Mouse (Mus musculus) heart, embryonic 14.5 days (tissue): ENCODE data around the gene Zfp39. TPM values are rescaled to one million over a fixed set of nuclear protein-coding genes. Genes with fewer than 3 reads are reported as not detected.

ENCODE experiments used
- ATAC-seq: fragments of 200-750 bp; cut with Nextera tagmentation; 2 replicates; pipeline ENCODE4 v1.8.0; 2017; ENCODE audit warnings: low read depth, moderate TSS enrichment; ENCODE audit not compliant: insufficient number of reproducible peaks, insufficient read depth, low FRiP score
- H3K27ac ChIP-seq, 2 experiments: fragments of 200-500 bp in 1 of 2; fragments of 300-500 bp in 1 of 2; sonication (generic) in 1 of 2; replicated peaks in 1 of 2; 2 replicates each; pipeline ENCODE4 v1.5.1; 2012 to 2014; ENCODE audit warnings: low read depth in 2 of 2, low read length in 2 of 2, control low read depth in 1 of 2, mild to moderate bottlenecking in 1 of 2, mixed read lengths in 1 of 2; ENCODE audit not compliant: control insufficient read depth in 1 of 2, insufficient read depth in 1 of 2
- H3K27me3 ChIP-seq: fragments of 300-500 bp; sonication (generic); 2 replicates; pipeline ENCODE4 v1.6.1; 2014; ENCODE audit warnings: mild to moderate bottlenecking, low read length, control low read depth; ENCODE audit not compliant: control insufficient read depth, insufficient read depth
- H3K36me3 ChIP-seq: fragments of 300-500 bp; sonication (generic); 2 replicates; pipeline ENCODE4 v1.6.1; 2014; ENCODE audit warnings: mild to moderate bottlenecking, control low read depth, low read length, mixed read lengths; ENCODE audit not compliant: control insufficient read depth, insufficient read depth
- H3K4me1 ChIP-seq, 2 experiments: fragments of 200-500 bp in 1 of 2; fragments of 300-500 bp in 1 of 2; sonication (generic) in 1 of 2; 2 replicates each; pipeline ENCODE4 v1.6.1; 2012 to 2014; ENCODE audit warnings: low read length in 2 of 2, control low read depth in 1 of 2, mixed read lengths in 1 of 2; ENCODE audit not compliant: control insufficient read depth in 2 of 2, insufficient read depth in 2 of 2
- H3K4me2 ChIP-seq: fragments of 300-500 bp; sonication (generic); 2 replicates; pipeline ENCODE4 v1.6.1; 2014; ENCODE audit warnings: mild to moderate bottlenecking, low read length
- H3K4me3 ChIP-seq, 2 experiments: fragments of 200-500 bp in 1 of 2; fragments of 300-500 bp in 1 of 2; sonication (generic) in 1 of 2; 2 replicates each; pipeline ENCODE4 v1.5.1; 2012 to 2014; ENCODE audit warnings: low read length in 2 of 2, mild to moderate bottlenecking in 2 of 2, control low read depth in 1 of 2, low read depth in 1 of 2, moderate library complexity in 1 of 2; ENCODE audit not compliant: control insufficient read depth in 1 of 2, insufficient read depth in 1 of 2
- H3K9ac ChIP-seq: fragments of 300-500 bp; sonication (generic); 2 replicates; pipeline ENCODE4 v1.6.1; 2014; ENCODE audit warnings: mild to moderate bottlenecking, low read length
- H3K9me3 ChIP-seq: fragments of 300-500 bp; sonication (generic); 2 replicates; pipeline ENCODE4 v1.6.1; 2016; ENCODE audit warnings: low read length, control low read depth; ENCODE audit not compliant: control insufficient read depth
- WGBS: fragments of 180-500 bp; shearing (Covaris S2); extraction: QIAGEN DNeasy Blood & Tissue Kit; methylation state at CpG from one replicate; pipeline ENCODE4 v1.1.7; 2014; 5-methylcytosine and 5-hydroxymethylcytosine counted together
- polyA plus RNA-seq: library from polyadenylated mRNA; unstranded; fragments of >200 nt; fragmentation: Nextera tagmentation; extraction: Ambion mirVana; gene quantifications from 2 replicates; pipeline ENCODE4 v1.2.1, GENCODE M21; 2014

Zfp39 gene
- polyA plus RNA-seq, 1 experiment from 2014 or later = 5.3 TPM

GRCm38 (mm10) chr11:58917745-58918366, 13.8 kb upstream of the Zfp39 start, which contains the start of gene Btnl10:
Btnl10 (plus strand) TSS chr11:58917908.
- no peaks in the 10 kb centered on the region for H3K27me3 ChIP-seq
- no peak for ATAC-seq
- H3K4me2 ChIP-seq = no peak within 1 kb of the TSS
- no peaks in the 10 kb centered on the region for H3K36me3 ChIP-seq
- H3K9ac ChIP-seq = no peak within 1 kb of the TSS
- WGBS = 72% methylated on average over 12 of the region's 12 CpGs
- H3K4me1 ChIP-seq = peaks cover 3 to 7% of the 10 kb centered on the region in 2 experiments; a peak in 2 of 4 replicates
- no peak within 1 kb of the TSS for H3K27ac ChIP-seq
- no peaks in the 10 kb centered on the region for H3K9me3 ChIP-seq
- H3K4me3 ChIP-seq = no peak within 1 kb of the TSS

DNA sequence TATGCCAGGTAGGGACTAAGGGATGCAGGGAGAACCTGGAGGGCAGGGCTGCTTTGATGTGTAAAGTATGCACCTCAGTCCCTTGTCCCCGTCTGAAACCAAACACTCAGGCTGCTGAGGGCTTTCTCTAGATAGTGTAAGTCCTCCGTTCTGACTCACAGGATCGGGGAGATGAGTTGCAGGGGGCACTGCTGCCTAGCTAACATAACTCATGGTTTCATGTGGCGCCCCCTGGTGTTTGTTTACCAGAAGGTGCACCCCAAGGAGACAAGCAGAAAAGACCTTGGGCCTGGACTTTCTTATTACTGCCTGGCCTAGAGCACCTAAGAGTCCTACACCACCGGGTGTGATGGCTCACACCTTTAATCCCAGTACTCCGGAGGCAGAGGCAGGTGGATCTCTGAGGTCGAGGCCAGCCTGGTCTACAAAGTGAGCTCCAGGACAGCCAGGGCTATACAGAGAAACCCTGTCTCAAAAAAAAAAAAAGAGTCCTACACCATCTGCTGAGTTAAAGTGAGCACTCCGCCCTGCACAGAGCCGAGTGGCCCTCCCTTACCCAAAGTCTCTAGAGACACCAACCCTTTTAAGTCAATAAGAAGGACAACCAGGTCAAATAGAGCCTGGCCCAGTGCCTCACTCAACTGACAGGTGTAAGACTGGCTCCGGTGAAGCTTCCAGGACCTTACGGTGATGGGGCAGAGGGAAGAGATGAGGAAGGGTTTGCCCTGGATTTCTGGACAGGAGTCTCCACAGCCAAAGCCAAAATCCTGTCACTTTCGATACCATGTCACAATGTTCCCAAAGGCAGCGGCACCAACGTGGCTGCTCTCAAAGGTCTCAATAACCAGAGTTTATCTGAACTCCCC, 13.1 kb upstream of the Zfp39 start:
- Histone ChIP-seq H3K4me3 (no peak overlapping the region), H3K27ac (no peak overlapping the region), H3K4me2 (no peak overlapping the region), H3K9me3 (no peaks in the 10 kb centered on the region), H3K4me1 (peaks cover 3 to 7% of the 10 kb centered on the region in 2 experiments; a peak in 2 of 4 replicates), H3K27me3 (no peaks in the 10 kb centered on the region), H3K9ac (no peak overlapping the region), H3K36me3 (no peaks in the 10 kb centered on the region)
- no peak for ATAC-seq
- WGBS = 48% methylated on average over 14 of the region's 14 CpGs

DNA sequence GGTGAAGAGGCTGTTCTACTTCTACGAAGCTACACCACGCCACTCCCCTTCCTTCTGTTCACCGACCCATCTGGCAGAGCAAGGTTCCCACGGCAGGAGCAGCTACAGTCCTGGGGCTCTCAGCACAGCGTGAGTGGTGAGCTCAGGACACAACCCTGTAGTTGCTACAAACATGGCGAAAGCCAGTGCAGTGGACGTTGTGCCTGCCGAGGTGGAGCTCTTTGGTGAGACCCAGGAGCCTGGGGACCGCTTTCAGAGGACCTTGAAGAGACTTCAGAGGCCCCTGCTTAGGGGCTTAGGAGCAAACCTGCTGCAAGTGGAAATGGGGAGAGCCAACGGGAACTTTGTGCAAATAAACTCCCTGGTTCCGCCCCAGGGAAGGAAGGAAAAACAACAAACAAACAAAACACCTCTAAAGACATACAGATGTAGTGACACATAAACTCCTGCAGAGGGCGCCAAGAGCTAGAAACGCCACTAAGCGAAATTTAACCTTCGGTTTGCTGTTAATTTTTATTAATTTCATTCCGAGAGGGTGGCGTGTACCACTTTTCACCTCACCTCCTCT, 10.5 kb upstream of the Zfp39 start:
- peak overlapping the region; percentile 69 for H3K4me2 ChIP-seq
- 9% methylated on average over 17 of the region's 17 CpGs for WGBS
- no peak for ATAC-seq
- peaks cover 3 to 7% of the 10 kb centered on the region in 2 experiments; a peak in 2 of 4 replicates for H3K4me1 ChIP-seq
- H3K9me3 ChIP-seq = no peaks in the 10 kb centered on the region
- peak overlapping the region; percentile 62 for H3K9ac ChIP-seq
- no peaks in the 10 kb centered on the region for H3K36me3 ChIP-seq
- H3K27ac ChIP-seq = no peak overlapping the region
- no peaks in the 10 kb centered on the region for H3K27me3 ChIP-seq
- H3K4me3 ChIP-seq = peak overlapping the region; percentile 35 to 44

DNA sequence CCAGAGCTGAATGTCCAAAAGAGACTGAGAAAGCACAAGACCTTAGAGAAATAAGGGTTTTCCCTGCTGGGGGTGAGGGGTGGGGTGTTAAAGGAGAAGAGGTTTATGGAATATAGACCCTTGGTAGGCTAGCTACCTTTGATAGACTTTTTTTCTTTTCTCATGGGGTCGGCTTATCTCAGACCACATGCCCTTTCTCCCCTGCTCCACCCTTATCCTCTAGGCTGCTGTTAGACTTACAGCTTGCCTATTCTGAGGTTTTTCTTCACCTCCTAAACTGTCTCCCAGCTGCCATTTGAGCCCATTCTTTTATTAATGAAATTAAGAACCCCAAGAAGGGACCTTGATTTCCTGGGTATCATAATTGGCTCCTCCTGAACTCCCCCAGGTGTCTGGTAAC, 9.8 kb upstream of the Zfp39 start:
- H3K4me3 ChIP-seq = no peak overlapping the region
- no peak overlapping the region for H3K9ac ChIP-seq
- H3K9me3 ChIP-seq = no peaks in the 10 kb centered on the region
- no peaks in the 10 kb centered on the region for H3K27me3 ChIP-seq
- no peak overlapping the region for H3K27ac ChIP-seq
- 55% methylated on average over 1 of the region's 1 CpGs for WGBS
- H3K4me1 ChIP-seq = peaks cover 3% of the 10 kb centered on the region in 2 experiments; a peak in 2 of 4 replicates
- H3K4me2 ChIP-seq = 0 out of 2 replicates have a peak overlapping the region, but pooled peaks have one; percentile 69
- ATAC-seq = no peak
- no peaks in the 10 kb centered on the region for H3K36me3 ChIP-seq

DNA sequence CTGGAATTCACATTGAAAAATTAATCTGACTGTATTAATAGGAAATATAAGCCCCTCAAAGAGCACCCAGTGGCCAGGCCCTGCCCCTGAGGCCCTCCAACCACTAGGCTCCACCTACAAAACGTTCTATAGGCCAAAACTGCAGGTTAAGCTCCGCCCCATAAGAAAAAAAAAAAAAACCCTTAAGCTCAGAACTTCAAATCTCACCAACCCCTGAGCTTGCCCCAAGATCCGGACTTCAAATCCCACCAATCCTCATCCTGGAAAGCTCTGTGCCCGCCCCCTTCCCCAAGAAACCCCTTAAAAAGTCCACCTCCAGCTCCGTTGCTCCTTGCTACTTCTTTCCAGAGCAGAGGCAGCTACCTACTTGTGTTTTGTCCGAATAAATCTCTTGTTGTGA, 813 bp upstream of the Zfp39 start:
- ATAC-seq = no peak
- Histone ChIP-seq H3K9ac (no peak overlapping the region), H3K4me2 (peak overlapping the region; percentile 90; the same call in 1 of the 2 replicates), H3K27ac (no peak overlapping the region), H3K27me3 (no peaks in the 10 kb centered on the region), H3K4me3 (no peak overlapping the region), H3K4me1 (peaks cover 2 to 7% of the 10 kb centered on the region in 2 experiments; a peak in 3 of 4 replicates), H3K9me3 (no peaks in the 10 kb centered on the region), H3K36me3 (peaks cover 27% of the 10 kb centered on the region)
- 48% methylated on average over 6 of the region's 6 CpGs for WGBS

GRCm38 (mm10) chr11:58904410-58904718, 339 bp upstream of the Zfp39 start:
- Histone ChIP-seq H3K4me2 (peak overlapping the region; percentile 90), H3K9me3 (no peaks in the 10 kb centered on the region), H3K4me1 (peaks cover 2 to 7% of the 10 kb centered on the region in 2 experiments; a peak in 3 of 4 replicates), H3K27ac (peak overlapping the region; percentile 66 to 88; a peak in 2 of 4 replicates), H3K4me3 (peak overlapping the region; percentile 65 to 73), H3K9ac (peak overlapping the region; percentile 82), H3K36me3 (peaks cover 32% of the 10 kb centered on the region), H3K27me3 (no peaks in the 10 kb centered on the region)
- ATAC-seq = no peak
- WGBS = 2% methylated on average over 8 of the region's 8 CpGs

- Histone ChIP-seq H3K27ac (no peak overlapping the region), H3K27me3 (no peaks in the 10 kb centered on the region), H3K4me2 (no peak overlapping the region), H3K4me1 (peaks cover 2 to 7% of the 10 kb centered on the region in 2 experiments; a peak in 3 of 4 replicates), H3K36me3 (peaks cover 57% of the 10 kb centered on the region), H3K4me3 (no peak overlapping the region), H3K9me3 (no peaks in the 10 kb centered on the region), H3K9ac (no peak overlapping the region)
- ATAC-seq = no peak
These were observed 2.9 kb downstream of the Zfp39 start for GRCm38 (mm10) chr11:58901080-58901479.
